Mouse (Mus musculus): Measurements from ENCODE around the gene Shank2.

- TF ChIP-seq CTCF (IDR thresholded peaks at IDR 0.05; ENCODE audit: low read depth) = no peak
- no peak for TF ChIP-seq EP300 (IDR thresholded peaks at IDR 0.05; ENCODE audit: low read depth)
Measured at GRCm38 (mm10) chr7:144301646-144302045, 299.9 kb downstream of the Shank2 start.
